Mouse (Mus musculus) forebrain, embryonic 15.5 days (tissue): ENCODE measurements around the gene Gm21719. TPM values are rescaled to one million over a fixed set of nuclear protein-coding genes. Genes with fewer than 3 reads are reported as not detected.
"Not testable (repeated sequence)": the region's sequence is repeated elsewhere in the genome, so short reads cannot be mapped to it uniquely, and the experiment has no call there.

Experiments
- ATAC-seq: fragments of 200-750 bp; cut with Nextera tagmentation; replicated peaks from 2 replicates; pipeline ENCODE4 v1.8.0; 2017; ENCODE audit warnings: mild to moderate bottlenecking, moderate TSS enrichment, moderate library complexity
- H3K27ac ChIP-seq: fragments of 300-500 bp; sonication (generic); replicated peaks from 2 replicates; pipeline ENCODE4 v1.5.1; 2015; ENCODE audit warnings: mild to moderate bottlenecking, inconsistent platforms
- H3K27me3 ChIP-seq: fragments of 300-500 bp; sonication (generic); 2 replicates; pipeline ENCODE4 v1.6.1; 2015; ENCODE audit warnings: inconsistent platforms
- H3K36me3 ChIP-seq: fragments of 300-500 bp; sonication (generic); 2 replicates; pipeline ENCODE4 v1.6.1; 2015; ENCODE audit warnings: mild to moderate bottlenecking, inconsistent platforms
- H3K4me1 ChIP-seq: fragments of 300-500 bp; sonication (generic); 2 replicates; pipeline ENCODE4 v1.6.1; 2015; ENCODE audit warnings: inconsistent platforms
- H3K4me2 ChIP-seq: fragments of 300-500 bp; sonication (generic); replicated peaks from 2 replicates; pipeline ENCODE4 v1.6.1; 2015; ENCODE audit warnings: mild to moderate bottlenecking, inconsistent platforms
- H3K4me3 ChIP-seq: fragments of 300-500 bp; sonication (generic); 2 replicates; pipeline ENCODE4 v1.5.1; 2015; ENCODE audit warnings: mild to moderate bottlenecking, inconsistent platforms
- H3K9ac ChIP-seq: fragments of 300-500 bp; sonication (generic); replicated peaks from 2 replicates; pipeline ENCODE4 v1.6.1; 2015; ENCODE audit warnings: mild to moderate bottlenecking, inconsistent platforms
- H3K9me3 ChIP-seq: fragments of 300-500 bp; sonication (generic); 2 replicates; pipeline ENCODE4 v1.6.1; 2016; ENCODE audit warnings: inconsistent platforms
- WGBS: fragments of 180-500 bp; shearing (Covaris S2); methylation state at CpG from one replicate; pipeline ENCODE4 v1.1.7; 2015; ENCODE audit warnings: mixed read lengths; 5-methylcytosine and 5-hydroxymethylcytosine counted together
- polyA plus RNA-seq: library from polyadenylated mRNA; unstranded; fragments of >200 nt; fragmentation: Nextera tagmentation; extraction: Ambion mirVana; gene quantifications from 2 replicates; pipeline ENCODE4 v1.2.1, GENCODE M21; 2015

Gm21719 gene
- polyA plus RNA-seq: not detected in 2 replicates

DNA sequence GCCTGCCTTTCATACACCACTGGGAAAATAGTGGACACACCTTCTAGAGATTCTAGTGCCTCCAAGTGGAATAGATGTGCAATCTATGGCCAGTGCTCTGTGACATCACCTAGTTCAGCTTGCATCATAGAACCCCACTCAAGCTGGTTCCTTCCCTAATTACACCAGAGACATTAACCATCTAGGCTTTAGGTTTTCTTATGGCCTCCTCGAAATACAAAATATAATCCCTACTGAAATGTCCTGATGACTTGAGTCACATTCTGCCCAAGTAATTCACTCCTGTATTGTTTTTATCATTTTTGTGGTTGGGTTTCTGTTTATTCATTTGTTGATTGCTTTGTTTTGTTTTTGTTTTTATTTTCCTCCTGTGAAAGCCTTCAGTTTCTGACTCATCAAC is at the start of gene Gm21719:
Gene Gm21719, minus strand, starts transcription at position 101 of the 400 bp plus-strand sequence.
- not testable (repeated sequence) for H3K27ac ChIP-seq, H3K27me3 ChIP-seq, H3K9ac ChIP-seq, ATAC-seq, H3K9me3 ChIP-seq, H3K4me3 ChIP-seq, H3K36me3 ChIP-seq, H3K4me1 ChIP-seq, H3K4me2 ChIP-seq
- WGBS: 55% methylated on average over 1 of the region's 1 CpGs

Other genes with a start within 250 kb of the Gm21719 start
- not detected in 2 replicates for gene Gm28919, start 99.3 kb downstream of the Gm21719 start, polyA plus RNA-seq
- not detected in 2 replicates for gene Gm20830, start 235.4 kb upstream of the Gm21719 start, polyA plus RNA-seq